Mouse (Mus musculus): ENCODE measurements around the gene Rpl19. TPM values are rescaled to one million over a fixed set of nuclear protein-coding genes. Genes with fewer than 3 reads are reported as not detected.

The Rpl19 gene
- total RNA-seq, 2 experiments from 2014 or later, result 1,275 to 1,278 TPM

DNA sequence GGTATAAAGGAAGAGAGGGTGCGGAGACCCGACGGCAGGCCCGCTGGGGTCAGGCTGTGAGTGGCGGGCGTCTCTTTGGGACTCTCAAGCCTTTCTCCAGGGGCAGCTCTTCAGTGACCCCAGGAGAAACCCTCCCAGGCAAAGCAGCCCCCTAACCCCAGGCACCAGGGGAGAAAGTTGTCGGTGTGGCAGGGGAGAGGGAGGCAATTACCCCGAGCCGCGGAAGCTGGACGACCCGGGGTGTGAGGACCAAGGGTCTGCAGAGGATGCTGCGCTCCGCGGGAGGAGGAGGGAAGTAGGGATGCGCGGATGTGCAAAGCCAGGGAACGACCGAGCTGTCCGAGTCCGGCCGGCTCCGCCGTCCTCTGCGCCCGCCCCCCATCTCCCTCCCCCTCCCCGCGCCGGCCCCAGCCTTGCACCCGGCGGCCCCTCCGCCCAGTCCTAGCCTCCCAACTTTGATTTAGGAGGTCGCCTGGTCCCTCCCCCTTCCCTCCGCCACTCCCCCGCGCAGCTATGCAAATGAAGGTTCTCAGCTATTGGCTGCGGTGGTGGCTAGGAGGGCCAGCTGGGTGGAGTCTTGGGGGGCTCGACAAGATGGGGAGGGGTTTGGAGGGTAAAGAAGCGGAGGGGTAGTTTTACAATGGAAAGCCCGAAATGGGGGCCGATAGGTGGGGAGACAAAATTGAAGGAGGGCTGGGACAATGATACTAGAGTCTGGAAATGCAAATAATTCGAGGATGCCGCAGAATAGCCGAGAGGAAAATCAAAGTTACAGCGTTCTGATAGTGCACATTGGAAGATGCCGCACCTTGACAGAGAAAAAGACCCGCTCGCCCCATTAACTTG is 26.7 kb downstream of the Rpl19 start, which contains the start of gene Stac2:
Gene Stac2, minus strand, starts transcription at position 474 of the 846 bp plus-strand sequence.
- DNase-seq, result peak; percentile 83

GRCm38 (mm10) chr11:98057466-98057865 is 31.0 kb downstream of the Rpl19 start:
- DNase-seq, result peak; percentile 46

GRCm38 (mm10) chr11:98057998-98058397 is 31.5 kb downstream of the Rpl19 start:
- peak; percentile 47 for DNase-seq

DNA sequence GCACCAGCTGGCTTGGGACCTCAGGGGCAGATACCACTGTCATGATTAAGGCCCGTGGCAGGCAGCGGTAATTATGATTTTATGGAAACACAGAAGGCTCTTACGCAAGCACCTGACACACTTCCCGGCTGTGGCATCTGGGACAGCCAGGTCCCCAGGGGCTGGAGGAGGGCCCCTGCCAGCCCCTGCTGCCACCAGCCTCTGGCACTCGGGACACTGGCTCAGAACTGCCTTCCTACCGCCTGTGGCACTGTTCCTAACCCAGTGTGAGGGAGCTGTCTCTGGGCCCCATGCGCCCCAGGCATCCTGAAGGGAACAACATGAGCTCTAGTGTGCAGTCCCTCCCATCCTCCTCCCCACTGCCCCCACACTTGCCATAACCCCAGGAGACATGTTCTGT is 33.2 kb downstream of the Rpl19 start:
- peak; percentile 74 for DNase-seq

GRCm38 (mm10) chr11:98060104-98060692 is 33.7 kb downstream of the Rpl19 start:
- no peak for DNase-seq

GRCm38 (mm10) chr11:98061441-98061840 is 34.9 kb downstream of the Rpl19 start:
- no peak for DNase-seq

GRCm38 (mm10) chr11:98061904-98062562 is 35.5 kb downstream of the Rpl19 start:
- peak; percentile 85 for DNase-seq

DNA sequence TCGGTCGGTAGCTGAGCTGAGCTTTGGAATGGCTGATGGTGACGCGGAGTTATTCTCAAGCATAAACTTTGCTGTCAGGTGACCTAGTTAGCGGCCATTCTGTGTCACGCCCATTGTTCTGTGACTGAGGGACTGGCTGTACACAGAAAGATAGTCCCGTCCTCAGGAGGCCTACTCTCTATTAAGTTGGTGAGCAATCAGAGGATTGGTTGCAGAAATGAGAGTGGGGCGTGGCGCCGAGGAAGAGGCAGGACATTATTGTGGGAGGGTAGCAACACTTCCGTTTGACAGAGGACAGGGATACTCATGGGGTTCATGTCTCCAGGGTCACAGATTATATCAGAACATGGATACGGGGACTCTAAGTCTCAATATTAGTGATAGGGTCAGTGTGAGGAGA is 39.7 kb downstream of the Rpl19 start:
- DNase-seq, result no peak

DNA sequence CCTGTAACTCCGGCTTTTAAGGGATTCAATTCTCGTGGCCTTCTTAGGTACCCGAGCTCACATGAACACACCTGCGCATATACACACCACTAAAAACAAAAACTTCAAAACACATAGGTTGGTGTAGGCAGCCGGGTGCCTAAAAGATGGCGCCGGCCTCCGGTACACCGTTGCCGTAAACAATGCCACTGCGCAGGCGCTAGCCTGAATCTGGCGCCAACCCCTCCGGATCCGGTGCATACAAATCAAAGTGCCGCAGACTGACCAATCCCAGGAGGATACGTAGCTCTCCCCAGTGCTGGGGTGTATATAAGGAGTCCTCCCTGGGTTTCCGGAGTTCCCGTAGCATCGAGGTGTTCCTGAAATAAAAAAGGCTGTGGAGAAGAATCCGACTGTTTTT is 40.7 kb downstream of the Rpl19 start:
- DNase-seq, result no peak

- no peak for DNase-seq
These were observed 46.9 kb downstream of the Rpl19 start for GRCm38 (mm10) chr11:98073442-98073841.

DNA sequence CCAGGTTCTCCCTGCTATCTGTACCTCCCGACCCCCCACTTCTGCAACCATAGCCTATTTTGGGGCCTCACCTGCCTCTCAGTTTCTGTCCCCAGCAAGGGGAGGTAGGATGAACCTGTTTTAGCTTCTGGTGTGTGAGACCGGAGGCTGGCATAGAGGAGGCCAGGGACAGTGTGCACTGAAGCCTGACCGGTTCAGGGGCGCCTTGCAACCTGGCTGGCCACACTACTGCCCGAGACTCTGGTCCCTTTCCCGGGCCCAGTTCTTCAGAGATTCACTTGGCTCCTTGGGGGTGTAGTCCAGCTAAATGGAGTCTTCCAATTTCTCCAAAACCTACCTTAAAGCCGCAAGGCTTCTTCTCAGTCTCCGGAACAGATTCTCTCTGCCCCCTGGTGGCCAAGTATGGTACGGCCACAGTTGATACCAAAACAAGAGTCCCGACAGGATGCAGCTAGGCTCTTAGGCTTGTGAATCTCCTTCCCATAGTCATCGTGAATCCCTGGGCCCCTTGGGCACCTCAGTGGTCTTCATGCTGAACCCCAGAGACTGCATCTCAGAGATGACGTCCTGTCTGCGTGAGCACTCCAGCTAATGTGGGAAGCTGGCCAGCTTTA is 48.8 kb downstream of the Rpl19 start:
- DNase-seq, result peak; percentile 95

GRCm38 (mm10) chr11:98077086-98077485 is 50.6 kb downstream of the Rpl19 start:
- no peak for DNase-seq

Small RNA genes lying within 50 kb of the gene (microRNA-seq; reads per million reads assigned to microRNA genes)
- not detected for gene Gm27597

Other genes with a start within 250 kb of the Rpl19 start
- 100 to 1,000 TPM; 958 to 975 TPM for gene Rpl23, start 244.3 kb upstream of the Rpl19 start, total RNA-seq (2021)
- gene Lasp1, start 227.7 kb upstream of the Rpl19 start, total RNA-seq (2021), result 100 to 1,000 TPM; 107 to 122 TPM
- gene B230217C12Rik, start 185.9 kb upstream of the Rpl19 start, total RNA-seq (2021), result 1 to 10 TPM; 2.0 to 3.1 TPM
- gene Fbxo47, start 142.6 kb upstream of the Rpl19 start, total RNA-seq (2021), result 1 to 10 TPM in 1 of 2 experiments, under 1 TPM in 1; 0.69 to 1.3 TPM
- 1 to 10 TPM; 3.4 to 7.2 TPM for gene Plxdc1, start 40.3 kb upstream of the Rpl19 start, total RNA-seq (2021)
- gene Arl5c, start 30.5 kb upstream of the Rpl19 start, total RNA-seq (2021), result 1 to 10 TPM; 3.1 to 3.8 TPM
- gene Cacnb1, start 3.7 kb upstream of the Rpl19 start, total RNA-seq (2021), result 10 to 100 TPM; 11.7 to 29.3 TPM
- gene Stac2, start 26.8 kb downstream of the Rpl19 start, total RNA-seq (2021), result 1 to 10 TPM; 1.8 to 3.1 TPM
- gene Fbxl20, start 123.7 kb downstream of the Rpl19 start, total RNA-seq (2021), result 10 to 100 TPM; 29.5 to 33.0 TPM
- gene Med1, start 166.6 kb downstream of the Rpl19 start, total RNA-seq (2021), result 10 to 100 TPM; 45.3 to 59.4 TPM
- 10 to 100 TPM; 38.5 to 41.9 TPM for gene Cdk12, start 176.3 kb downstream of the Rpl19 start, total RNA-seq (2021)

Measured in adrenal gland, postnatal 10 days (tissue).